Mouse (Mus musculus) cerebellum, adult 9-10 months (tissue): Measurements from ENCODE around the gene Adamts4.
"Not testable (repeated sequence)": the region's sequence is repeated elsewhere in the genome, so short reads cannot be mapped to it uniquely, and the experiment has no call there.

ENCODE experiments used
- DNase-seq: peaks from one replicate; pipeline ENCODE4 v3.0.0; 2022

Adamts4 gene

DNA sequence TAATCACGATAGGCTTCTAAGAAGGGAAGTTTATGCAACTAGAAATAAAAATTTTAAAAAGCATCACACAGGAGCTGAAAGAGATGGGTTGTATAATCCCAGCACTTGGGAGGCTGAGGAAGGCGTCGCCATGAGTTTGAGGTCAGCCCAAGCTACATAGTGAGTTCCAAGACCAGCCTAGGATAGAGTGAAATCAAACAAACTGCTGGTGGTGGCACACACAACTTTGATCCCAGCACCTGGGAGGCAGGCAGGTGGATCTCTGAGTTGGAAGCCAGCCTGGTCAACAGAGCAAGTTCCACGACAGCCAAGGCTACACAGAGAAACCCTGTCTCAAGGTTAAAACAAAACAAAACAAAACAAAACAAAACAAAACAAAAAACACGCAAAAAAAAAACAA lies 17.9 kb upstream of the Adamts4 start:
- DNase-seq, result no peak

DNA sequence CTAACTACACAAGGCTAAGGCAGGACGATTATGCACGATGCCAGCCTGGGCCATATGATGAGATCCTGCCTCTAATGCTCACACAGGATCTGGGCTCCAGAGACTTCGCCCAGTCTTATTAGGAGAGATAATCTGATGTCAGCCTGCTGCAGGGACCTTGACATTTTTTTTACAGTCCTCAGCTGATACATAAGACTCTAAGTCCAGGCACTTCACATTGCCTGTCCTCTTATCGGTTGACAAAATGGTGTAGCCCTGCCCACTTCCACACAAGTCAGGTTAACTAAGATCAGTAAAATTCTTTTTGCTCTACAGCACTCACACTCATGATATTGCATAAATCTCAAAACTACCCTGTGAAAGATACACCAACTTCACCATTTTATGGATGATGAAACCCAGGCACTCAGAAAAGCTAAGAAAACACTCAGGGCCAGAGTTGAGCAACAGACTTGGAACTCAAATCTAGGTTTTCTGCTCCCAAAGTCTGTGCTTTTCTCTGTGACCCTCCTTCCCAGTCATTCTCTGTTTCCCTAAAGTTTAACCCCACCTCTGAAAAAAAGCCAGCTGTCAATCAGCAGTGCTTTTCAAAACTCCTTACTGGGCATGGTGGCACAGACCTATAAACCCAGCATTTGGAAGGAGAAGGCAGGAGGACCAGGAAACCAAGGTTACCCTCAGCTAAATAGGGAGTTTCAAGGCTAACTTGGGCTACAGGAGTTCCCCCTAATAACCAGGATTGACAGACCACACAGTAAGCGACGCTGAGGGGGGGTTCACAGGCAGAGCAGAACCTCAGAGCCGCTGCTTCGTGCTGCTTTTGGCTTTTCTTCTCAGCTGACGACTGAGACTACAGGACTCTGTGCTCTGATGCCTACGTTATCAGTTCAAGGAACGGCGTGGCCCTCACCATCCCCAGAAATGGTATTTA lies 17.2 kb upstream of the Adamts4 start:
- no peak for DNase-seq

DNA sequence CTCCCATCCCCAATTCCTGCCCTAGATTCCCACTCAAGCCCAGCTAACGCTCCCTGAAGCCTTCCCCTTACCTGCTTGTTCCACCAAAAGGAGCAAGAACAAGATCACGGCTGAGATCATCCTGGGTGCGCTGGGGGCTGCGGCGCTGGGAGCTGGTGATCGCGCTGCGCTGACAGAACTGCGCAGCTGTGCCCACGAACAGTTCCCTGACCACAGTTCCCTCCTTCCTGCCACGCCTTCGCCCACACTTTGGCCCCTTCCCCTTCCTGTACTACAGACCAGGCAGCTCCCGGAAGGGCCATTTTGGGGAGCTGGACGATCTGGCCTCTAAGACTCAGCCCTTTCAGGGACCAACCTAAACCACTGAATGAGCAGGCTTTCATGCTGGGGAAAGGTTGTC lies 16.1 kb upstream of the Adamts4 start, which contains the start of gene Fcer1g:
Fcer1g (minus strand) TSS at position 240 of the 400 bp plus-strand sequence.
- no peak for DNase-seq

DNA sequence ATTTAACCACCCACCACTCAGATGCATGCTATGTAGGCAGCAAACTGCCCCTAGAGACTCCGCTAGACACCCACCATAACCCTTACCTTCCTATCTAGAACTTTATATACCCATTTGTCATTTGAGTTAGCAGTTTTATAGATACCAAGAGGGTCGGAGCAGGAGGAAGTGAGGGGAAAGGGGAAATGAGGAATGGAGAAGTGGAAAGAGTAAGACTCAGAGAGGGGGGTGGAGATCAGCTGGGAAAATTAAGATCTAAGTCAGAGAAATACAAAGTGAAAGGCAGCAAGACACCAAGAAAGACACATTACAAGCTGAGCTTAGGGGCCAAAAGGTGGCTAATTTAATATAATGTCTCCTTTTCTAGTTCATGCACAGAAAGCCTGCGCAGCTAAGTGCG lies 15.7 kb upstream of the Adamts4 start:
- DNase-seq, result no peak

DNA sequence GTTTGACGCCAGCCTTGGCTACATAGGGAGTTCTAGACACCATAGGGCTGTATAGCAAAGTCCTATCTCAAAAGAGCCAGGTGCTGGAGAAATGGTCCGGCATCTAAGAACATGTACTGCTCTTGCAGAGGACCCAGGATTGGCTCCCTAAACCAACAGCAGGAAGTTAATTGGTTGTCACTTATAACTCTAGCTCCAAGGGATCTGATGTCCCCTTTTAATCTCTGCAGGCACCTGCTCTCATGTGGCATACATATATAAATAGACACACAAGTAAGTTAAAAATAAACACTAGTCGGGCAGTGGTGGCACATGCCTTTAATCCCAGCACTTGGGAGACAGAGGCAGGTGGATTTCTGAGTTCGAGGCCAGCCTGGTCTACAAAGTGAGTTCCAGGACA lies 14.4 kb upstream of the Adamts4 start:
- DNase-seq, result no peak

DNA sequence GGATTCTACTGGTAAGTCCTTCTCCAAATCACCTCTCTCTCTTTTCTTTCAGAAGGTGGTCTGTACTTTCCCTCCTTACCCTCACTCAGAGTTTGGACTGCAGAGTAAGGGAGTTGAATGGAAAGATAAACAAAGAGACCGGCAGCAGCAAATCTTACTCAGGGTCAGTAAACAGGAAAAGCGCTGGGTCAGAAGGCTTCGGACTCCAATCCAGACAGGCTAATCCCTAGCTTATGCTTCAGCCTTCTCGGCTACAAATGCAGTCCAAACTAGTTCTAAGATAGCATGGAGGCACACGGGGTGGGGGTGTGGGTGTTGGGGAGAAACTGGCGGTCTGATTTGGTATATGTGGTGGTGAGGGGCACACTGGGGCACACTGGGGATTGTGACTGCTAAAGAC lies 12.8 kb upstream of the Adamts4 start:
- no peak for DNase-seq

DNA sequence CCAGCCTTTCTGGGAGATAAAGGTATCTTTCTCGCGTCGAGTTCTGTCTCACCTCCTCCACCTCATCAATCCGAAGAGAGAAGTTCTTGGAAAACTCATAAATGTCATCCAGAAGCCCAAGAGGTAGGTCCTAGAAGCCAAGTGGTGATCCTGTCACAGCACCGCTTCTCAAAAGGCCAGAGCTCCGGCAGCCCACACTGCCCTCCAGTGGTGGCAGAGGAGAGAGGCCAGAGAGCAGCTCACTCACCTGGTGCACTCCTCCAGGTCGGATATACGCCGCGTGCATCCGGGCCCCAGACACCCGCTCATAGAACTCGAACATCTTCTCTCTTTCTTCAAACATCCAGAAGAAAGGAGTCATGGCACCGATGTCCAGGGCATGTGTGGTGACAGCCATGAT lies 11.8 kb upstream of the Adamts4 start:
- no peak for DNase-seq

DNA sequence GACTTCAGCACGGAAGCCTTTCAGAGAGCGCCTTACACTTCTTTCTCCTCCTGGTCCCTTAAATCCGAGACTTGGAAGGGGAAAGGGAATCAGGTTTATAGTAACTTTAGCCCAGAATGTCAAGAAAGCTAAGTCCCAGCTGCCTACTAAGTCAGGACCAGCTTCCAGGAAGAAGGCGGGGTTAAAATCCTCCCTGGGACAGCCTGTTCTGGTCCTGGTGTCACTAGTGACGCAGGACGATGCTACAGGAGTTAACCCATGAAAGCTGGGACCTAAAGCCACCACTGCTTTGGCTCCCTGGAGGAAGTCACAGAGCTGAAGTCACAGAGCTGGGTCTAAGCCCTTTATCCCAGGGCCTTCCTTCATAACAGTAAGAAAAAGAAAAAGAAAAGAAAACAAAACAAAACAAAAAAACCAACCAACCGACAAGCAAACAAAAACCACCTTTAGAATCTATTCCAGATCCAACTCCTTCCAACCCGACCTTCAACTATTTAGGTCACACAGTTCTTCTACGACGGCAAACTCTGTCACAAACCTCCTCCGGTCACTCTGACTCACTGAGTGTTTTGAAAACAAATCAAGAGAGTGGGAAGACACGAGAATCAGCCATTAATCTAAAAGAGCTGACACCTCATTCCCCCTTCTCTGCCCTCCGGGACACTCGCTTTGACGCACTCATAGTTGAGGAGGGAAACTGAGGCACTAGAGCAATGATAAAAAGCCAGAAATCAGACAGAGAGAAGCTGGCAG lies 10.1 kb upstream of the Adamts4 start:
- no peak for DNase-seq

DNA sequence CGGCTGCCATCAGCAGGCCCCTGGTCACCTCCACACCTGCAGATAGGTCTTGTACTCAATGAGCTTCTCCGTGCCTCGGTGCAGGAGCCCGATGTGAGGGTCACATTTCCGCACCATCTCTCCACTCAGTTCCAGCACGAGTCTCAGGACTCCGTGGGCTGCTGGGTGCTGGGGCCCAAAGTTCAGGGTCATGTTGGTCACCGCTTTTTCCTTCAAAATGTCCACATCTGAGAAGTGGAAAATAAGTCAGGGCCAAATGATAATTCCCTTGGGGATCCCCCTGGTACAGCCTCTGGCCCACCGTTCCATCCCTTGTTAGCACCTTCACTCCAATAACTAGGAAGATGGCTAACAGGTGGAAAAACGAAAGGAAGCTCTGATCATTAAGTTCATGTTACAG lies 9.3 kb upstream of the Adamts4 start:
- DNase-seq, result no peak

DNA sequence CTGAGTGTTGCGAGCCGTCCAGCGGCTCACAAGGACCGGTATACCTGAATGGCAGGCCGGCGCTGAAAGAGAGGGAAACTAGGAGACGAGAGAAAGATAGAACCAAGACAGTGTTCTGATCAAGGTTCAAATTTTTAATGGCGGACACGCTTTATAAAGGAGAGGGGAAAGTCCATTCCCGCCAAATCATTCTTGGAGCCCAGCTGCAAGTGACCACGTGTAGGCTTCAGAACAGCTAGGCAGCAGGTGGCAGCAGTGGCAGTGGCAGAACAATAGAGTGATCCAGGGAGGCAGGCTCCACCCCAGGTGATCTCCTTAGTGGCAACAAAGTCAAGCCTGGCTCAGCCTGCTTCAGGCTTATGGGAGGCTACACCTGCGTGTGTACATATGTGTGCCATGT lies 8.3 kb upstream of the Adamts4 start:
- DNase-seq, result not testable (repeated sequence)

DNA sequence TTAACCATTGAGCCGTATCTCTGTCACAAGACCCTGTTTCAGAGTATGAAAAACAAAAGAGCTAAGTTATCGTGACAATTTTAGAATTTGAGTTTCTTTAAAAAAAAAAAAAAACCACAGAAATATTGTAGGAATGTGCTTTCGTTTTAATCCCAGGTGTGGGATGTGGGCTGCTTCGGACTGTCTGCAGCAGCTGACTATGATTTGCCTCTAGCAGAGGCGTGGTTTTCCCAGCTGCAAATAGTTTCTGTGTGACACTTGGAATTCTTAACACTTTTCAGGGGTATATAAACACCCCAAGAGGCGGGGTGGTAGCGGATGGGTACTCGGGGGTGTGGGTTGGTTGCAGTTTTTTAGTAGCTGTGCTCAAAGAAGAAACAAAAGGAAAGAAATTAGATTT lies 4.9 kb upstream of the Adamts4 start:
- no peak for DNase-seq

DNA sequence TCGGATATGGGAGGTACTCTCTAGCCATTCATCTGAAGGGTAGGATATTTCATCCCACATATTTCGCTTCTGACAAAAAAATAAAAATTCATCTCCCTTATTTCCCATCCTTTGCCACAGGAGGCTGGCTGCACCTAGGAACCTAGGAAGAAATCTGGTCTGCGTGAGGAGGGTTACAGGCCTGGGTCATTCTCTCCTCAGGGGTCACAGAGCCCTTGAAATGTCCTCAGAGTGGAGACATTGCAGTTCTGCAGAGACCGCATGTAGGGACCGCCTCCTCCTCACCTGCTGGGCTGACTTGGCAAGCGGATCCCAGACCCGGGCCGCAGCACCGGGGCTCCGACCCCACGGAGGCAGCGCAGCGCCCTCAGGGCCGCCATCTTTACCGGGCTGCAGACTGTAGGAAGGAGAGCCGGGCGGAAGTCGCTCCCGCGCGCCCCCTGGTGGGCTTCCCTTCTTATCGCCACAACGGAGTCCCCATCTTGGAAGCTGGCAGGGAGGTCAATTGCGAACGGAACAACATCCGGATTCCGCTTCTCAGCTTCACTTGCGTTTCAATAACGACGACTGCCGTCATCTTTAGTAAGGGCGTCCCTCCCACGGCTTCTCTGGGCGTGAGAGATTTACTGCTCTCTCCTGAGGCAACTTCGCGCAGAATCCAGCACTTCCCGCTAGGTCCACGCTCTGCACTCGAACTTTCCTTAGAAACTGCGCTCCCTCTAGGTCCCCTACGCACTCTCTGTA lies 3.3 kb upstream of the Adamts4 start:
- DNase-seq, result peak; percentile 98

DNA sequence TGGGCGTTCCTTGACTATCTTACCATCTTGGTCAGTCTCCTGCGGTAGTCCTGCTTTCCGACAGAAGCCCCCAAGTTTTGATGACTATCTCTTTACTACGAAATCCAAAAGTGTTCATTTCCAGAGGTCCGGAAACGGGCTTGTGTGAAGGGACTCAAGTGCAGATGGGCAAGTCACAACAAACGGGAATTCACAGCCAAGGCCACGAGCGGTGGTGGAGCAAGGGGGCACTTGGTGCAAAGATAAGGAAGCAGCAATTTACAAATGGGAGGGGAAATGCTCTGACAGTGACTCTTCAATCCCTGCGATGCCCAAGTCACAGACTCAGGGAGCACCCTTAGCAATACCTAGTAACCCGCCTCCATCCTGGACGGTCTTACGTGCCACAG lies 2.8 kb upstream of the Adamts4 start:
- DNase-seq, result no peak

DNA sequence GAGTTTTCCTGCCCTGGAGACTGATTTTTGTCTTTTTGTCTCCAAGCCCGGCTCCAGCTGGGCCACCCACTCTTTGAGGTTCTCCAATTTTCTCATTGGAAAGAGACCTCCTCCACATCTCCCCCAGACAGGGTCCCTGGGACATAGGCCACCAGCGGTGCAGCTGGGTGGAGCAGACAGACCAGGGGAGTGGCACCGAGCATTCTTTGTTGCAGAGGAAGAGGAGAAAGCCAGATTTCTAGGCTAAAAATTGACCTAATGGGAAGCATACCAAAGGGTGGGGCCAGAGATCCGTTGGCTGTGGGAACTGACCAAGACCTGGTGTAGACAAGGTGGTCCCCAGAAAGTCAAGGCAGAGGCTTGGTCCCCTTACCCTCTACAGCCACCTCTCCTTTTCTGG lies 2.3 kb upstream of the Adamts4 start:
- peak; percentile 55 for DNase-seq

DNA sequence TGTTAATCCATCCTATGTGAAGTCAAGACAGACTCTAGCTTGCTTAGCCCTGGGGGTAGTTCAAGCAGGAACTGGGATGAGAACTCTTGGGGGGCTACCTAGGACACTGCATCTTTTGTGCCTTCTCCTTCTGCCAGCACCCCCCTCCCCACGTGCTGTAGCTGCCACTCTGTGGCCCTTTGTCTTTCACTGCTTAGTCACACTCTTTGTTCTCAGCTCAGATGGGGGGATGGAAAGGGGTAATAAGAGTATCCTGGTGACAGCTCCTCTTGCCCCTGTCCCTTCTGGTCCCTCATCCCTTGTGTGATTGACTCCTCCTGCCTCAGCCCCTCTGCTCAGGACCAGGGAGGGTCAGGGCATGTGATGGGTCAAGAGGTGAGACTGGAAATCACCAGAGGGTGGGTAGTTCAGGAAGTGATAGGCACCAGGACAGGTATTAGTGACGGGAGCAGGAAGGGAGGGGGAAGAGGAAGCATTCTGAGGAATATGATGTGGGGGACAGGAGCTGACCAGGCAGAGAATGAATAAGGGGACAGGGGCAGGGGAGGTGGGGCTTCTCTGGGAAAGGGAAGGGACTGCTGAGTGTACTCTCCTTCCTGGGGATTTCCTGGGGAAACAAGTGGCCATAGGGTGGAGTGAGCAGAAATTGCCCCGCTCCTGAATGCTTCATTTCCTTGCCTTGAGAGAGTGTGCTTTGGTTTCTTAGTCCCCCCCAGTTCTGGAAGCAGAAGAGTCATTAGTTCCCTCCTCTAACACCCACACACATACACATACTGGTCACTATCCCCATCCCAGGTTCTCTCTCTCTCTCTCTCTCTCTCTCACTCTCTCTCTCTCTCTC lies 1.6 kb upstream of the Adamts4 start:
- DNase-seq, result peak; percentile 47

DNA sequence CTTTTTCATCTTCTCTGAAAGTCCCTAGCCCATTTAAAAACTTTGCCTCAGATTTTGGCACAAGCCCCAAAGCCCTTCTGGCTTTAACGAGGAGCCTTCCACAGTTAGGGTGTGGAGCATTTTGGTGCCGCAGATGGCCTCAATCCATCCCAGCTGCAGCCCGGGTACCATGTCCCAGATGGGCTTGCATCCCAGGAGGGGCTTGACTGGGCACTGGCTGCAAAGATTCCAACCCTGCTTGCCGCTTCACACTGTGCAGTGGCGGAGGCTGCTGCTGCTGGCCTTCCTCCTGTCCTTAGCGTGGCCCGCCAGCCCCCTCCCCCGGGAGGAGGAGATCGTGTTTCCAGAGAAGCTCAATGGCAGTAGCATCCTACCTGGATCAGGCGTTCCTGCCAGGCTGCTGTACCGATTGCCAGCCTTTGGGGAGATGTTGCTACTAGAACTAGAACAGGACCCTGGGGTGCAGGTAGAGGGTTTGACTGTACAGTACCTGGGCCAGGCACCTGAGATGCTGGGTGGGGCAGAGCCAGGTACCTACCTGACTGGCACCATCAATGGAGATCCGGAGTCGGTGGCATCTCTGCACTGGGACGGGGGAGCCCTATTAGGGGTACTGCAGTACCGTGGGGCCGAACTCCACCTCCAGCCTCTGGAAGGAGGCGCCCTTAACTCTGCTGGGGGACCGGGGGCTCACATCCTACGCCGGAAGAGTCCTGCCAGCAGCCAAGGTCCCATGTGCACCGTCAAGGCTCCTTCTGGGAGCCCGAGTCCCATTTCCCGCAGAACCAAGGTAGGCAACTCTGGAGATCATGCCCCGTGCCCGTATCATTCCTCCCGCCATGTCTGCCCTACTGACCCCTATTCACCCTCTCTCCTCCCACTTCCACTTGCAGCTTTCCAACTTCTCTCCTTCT lies 716 bp downstream of the Adamts4 start, which contains the start of gene Ndufs2:
Ndufs2 (minus strand) TSS at position 709 of the 914 bp plus-strand sequence.
- no peak for DNase-seq

DNA sequence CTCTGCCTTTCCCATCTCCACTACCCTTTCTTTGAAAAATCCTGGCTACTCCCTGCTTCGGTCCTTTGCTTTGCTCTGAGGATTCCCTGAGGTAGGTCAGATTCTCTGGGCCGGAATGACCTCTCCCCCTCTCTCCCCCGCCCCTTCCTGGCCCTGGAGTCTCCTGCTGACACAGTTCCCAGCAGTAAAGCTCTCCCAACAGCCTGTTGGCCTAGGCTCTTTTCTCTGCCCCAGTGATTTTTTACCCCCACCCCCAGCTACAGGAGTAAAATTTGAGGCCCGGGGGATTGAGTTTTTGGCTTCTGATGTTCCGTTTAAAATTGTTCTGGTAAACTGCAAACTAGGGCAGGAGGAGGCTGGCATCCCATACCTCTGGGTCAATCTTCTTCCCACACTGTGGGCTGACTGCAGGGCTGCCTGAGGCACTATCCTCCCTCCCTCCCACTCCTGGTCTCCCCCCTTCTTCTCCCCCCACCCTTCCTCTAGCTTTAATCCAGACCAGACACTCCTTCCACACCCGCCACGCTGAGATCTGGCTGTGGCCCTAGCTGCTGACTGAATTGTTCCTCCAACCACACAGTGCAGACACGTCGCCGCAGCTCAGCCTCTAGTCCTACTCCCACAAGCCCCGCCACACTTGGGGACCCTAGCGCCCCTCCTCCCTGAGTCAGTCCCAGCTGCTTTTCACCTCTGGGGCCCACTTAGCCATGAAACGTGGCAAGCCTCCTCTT lies 1.5 kb downstream of the Adamts4 start:
- no peak for DNase-seq

DNA sequence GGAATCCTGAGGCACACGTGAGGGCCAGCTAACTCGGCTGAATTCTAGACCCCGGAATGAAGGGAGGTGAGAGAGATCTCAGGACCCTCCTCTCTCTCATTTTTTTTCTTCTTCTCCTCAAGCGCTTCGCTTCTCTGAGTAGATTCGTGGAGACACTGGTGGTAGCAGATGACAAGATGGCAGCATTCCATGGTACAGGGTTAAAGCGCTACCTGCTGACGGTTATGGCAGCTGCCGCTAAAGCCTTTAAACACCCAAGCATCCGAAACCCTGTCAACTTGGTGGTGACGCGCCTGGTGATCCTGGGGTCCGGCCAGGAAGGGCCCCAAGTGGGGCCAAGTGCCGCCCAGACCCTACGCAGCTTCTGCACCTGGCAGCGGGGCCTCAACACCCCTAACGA lies 2.2 kb downstream of the Adamts4 start:
- DNase-seq, result no peak

DNA sequence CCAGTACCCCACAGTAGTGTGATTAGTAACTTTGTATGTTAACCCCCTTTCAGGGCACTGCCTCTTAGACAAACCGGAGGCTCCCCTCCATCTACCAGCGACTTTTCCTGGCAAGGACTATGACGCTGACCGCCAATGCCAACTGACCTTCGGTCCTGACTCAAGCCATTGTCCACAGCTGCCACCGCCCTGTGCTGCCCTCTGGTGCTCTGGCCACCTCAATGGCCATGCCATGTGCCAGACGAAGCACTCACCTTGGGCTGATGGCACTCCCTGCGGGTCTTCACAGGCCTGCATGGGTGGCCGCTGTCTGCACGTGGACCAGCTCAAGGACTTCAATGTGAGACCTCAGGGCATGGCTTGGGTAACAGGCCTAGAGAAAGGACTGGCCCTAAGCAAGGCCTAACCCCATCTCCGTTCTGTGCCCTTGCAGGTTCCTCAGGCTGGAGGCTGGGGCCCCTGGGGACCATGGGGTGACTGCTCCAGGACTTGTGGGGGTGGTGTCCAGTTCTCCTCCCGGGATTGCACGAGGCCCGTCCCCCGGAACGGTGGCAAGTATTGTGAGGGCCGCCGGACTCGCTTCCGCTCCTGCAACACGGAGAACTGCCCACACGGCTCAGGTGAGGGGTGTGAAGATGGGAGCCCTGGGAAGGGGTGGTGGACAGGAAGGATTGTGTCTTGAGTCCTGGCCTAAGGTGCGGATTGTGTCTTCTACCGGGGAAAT lies 6.0 kb downstream of the Adamts4 start:
- no peak for DNase-seq
